Mouse (Mus musculus): ENCODE results near the gene Ace. TPM values are rescaled to one million over a fixed set of nuclear protein-coding genes. Genes with fewer than 3 reads are reported as not detected.

The Ace gene
- polyA plus RNA-seq, 1 experiment from 2014 or later = 1.3 TPM

- Histone ChIP-seq H3K9ac (no peak overlapping the region), H3K36me3 (no peaks in the 10 kb centered on the region), H3K4me3 (no peak overlapping the region), H3K27ac (no peak overlapping the region), H3K9me3 (replicated peaks) (no peaks in the 10 kb centered on the region), H3K27me3 (peaks cover 11% of the 10 kb centered on the region), H3K4me1 (no peaks in the 10 kb centered on the region), H3K4me2 (replicated peaks) (no peak overlapping the region)
- WGBS = 80% methylated on average over 3 of the region's 3 CpGs
- no peak for ATAC-seq (ENCODE audit: low FRiP score)
Measured at GRCm38 (mm10) chr11:105975050-105975449, 7.3 kb downstream of the Ace start.

- no peak overlapping the region for H3K27ac ChIP-seq
- H3K4me1 ChIP-seq = no peaks in the 10 kb centered on the region
- peaks cover 7% of the 10 kb centered on the region for H3K27me3 ChIP-seq
- H3K4me3 ChIP-seq = no peak overlapping the region
- no peak overlapping the region for H3K4me2 ChIP-seq (replicated peaks)
- WGBS = 92% methylated on average over 5 of the region's 5 CpGs
- no peak for ATAC-seq (ENCODE audit: low FRiP score)
- H3K9me3 ChIP-seq (replicated peaks) = no peaks in the 10 kb centered on the region
- H3K36me3 ChIP-seq = no peaks in the 10 kb centered on the region
- no peak overlapping the region for H3K9ac ChIP-seq
Measured at GRCm38 (mm10) chr11:105975636-105976035, 7.9 kb downstream of the Ace start.

DNA sequence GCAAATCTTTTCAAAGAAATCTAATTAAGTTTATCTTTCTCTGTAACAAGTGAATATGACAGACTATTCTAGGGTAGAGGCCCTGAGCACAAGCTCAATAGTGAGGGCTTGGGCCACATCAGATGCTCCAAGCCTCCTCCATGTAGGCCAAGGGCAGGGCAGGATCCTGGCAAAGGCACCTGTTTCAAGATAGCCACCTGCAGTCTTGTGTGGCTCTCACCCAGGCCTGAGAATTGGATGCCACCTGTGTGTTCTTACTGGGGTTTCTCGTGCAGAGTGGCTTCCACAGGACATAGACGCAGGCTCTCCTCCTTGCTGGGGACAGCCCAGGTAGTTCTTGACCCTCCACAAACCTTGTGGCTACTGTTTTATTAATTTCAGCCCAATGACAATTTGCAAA is 10.5 kb downstream of the Ace start:
- Histone ChIP-seq H3K9ac (no peak overlapping the region), H3K4me1 (no peaks in the 10 kb centered on the region), H3K27me3 (peaks cover 3% of the 10 kb centered on the region; the same call in 1 of the 2 replicates), H3K36me3 (no peaks in the 10 kb centered on the region), H3K4me3 (no peak overlapping the region), H3K27ac (no peak overlapping the region), H3K9me3 (replicated peaks) (no peaks in the 10 kb centered on the region), H3K4me2 (replicated peaks) (no peak overlapping the region)
- 85% methylated on average over 2 of the region's 2 CpGs for WGBS
- ATAC-seq (ENCODE audit: low FRiP score) = no peak

GRCm38 (mm10) chr11:105978634-105979033 is 10.9 kb downstream of the Ace start:
- no peak overlapping the region for H3K9ac ChIP-seq
- no peaks in the 10 kb centered on the region for H3K9me3 ChIP-seq (replicated peaks)
- no peaks in the 10 kb centered on the region for H3K4me1 ChIP-seq
- ATAC-seq (ENCODE audit: low FRiP score) = no peak
- no peaks in the 10 kb centered on the region for H3K36me3 ChIP-seq
- H3K4me3 ChIP-seq = no peak overlapping the region
- 69% methylated on average over 5 of the region's 5 CpGs for WGBS
- no peak overlapping the region for H3K4me2 ChIP-seq (replicated peaks)
- no peak overlapping the region for H3K27ac ChIP-seq
- H3K27me3 ChIP-seq = peaks cover 3% of the 10 kb centered on the region; the same call in 1 of the 2 replicates

DNA sequence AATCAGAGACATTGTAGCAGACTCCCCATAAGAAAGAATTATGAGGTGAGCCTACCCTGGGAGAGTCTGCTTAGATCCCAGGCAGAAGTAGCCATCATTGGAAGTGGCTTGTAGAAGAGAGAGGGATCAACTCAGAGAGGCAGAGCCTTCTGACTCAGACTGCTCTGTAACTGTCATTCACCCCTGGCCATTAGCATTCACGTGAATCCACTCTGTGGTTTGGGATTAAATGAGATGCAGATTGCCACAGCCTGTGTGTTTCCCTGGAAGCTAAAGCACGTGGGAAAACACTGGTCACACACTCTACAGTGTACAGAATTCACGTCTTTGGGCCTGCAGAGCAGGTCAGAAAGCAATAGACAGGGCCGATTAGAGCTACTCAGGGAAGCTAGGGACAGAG is 16.7 kb downstream of the Ace start:
- no peak overlapping the region for H3K27ac ChIP-seq
- H3K27me3 ChIP-seq = no peaks in the 10 kb centered on the region
- WGBS = 64% methylated on average over 4 of the region's 4 CpGs
- H3K4me1 ChIP-seq = peaks cover 8% of the 10 kb centered on the region; the same call in 1 of the 2 replicates
- no peak overlapping the region for H3K9ac ChIP-seq
- no peak for ATAC-seq (ENCODE audit: low FRiP score)
- H3K36me3 ChIP-seq = no peaks in the 10 kb centered on the region
- no peaks in the 10 kb centered on the region for H3K9me3 ChIP-seq (replicated peaks)
- no peak overlapping the region for H3K4me3 ChIP-seq
- H3K4me2 ChIP-seq (replicated peaks) = no peak overlapping the region

DNA sequence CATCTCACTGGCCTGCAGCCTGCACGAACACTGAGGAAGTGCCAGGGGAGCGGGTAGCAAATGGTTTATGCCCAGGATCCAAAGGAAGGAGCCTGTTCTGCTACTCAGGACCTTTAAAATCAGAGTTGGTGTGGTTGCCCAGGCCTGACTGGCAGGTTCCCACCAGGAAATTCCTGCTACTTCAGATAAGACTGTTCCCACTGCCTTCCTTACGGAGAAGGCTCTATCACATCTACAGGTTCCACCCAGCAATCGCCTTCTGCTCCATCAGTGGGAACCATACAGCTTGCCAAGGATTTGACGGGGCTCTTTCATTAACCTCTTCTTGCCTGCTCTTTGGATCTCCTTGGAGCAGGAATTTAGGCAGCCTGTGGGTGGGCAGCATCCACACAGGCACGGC is 19.7 kb downstream of the Ace start:
- 83% methylated on average over 6 of the region's 6 CpGs for WGBS
- ATAC-seq (ENCODE audit: low FRiP score) = no peak
- Histone ChIP-seq H3K27me3 (no peaks in the 10 kb centered on the region), H3K4me1 (peaks cover 8% of the 10 kb centered on the region; the same call in 1 of the 2 replicates), H3K9me3 (replicated peaks) (no peaks in the 10 kb centered on the region), H3K27ac (no peak overlapping the region), H3K4me2 (replicated peaks) (no peak overlapping the region), H3K36me3 (no peaks in the 10 kb centered on the region), H3K9ac (no peak overlapping the region), H3K4me3 (no peak overlapping the region)

- 75% methylated on average over 6 of the region's 6 CpGs for WGBS
- peaks cover 8% of the 10 kb centered on the region; the same call in 1 of the 2 replicates for H3K4me1 ChIP-seq
Measured at GRCm38 (mm10) chr11:105989446-105989845, 21.7 kb downstream of the Ace start.

GRCm38 (mm10) chr11:105990231-105990630 is 22.5 kb downstream of the Ace start:
- Histone ChIP-seq H3K4me3 (no peak overlapping the region), H3K4me1 (peaks cover 8% of the 10 kb centered on the region; the same call in 1 of the 2 replicates), H3K4me2 (replicated peaks) (no peak overlapping the region), H3K9ac (no peak overlapping the region), H3K9me3 (replicated peaks) (no peaks in the 10 kb centered on the region), H3K27me3 (no peaks in the 10 kb centered on the region), H3K36me3 (no peaks in the 10 kb centered on the region), H3K27ac (no peak overlapping the region)
- 73% methylated on average over 2 of the region's 2 CpGs for WGBS
- no peak for ATAC-seq (ENCODE audit: low FRiP score)

More at GRCm38 (mm10) chr11:105989446-105989845, 21.7 kb downstream of the Ace start:
- Histone ChIP-seq H3K27me3 (no peaks in the 10 kb centered on the region), H3K4me2 (replicated peaks) (no peak overlapping the region), H3K9me3 (replicated peaks) (no peaks in the 10 kb centered on the region), H3K36me3 (no peaks in the 10 kb centered on the region), H3K27ac (no peak overlapping the region), H3K4me3 (no peak overlapping the region), H3K9ac (no peak overlapping the region)
- ATAC-seq (ENCODE audit: low FRiP score) = no peak

DNA sequence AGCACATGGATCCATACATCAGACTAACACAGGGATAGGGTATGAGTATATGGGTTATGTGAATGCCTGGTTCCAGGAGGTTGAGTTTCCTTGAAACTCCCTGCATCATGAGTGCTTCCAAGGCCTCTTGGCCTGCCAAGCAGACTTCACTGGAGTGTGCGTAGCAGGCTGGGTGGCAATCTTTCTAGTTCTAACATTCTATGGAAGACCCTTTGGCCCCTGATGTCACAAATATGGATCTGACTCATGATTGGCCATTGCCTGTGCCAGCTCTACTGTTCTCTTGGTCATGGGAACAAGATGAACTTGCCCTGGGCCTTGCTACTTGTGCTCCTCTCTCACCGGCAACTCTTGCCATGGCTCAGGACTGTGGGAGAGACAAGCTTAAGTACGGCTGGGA is 26.6 kb downstream of the Ace start, which contains the start of gene Ace3:
Gene Ace3 (plus strand): TSS at position 301 of the 400 bp plus-strand sequence.
- 94% methylated on average over 3 of the region's 3 CpGs for WGBS
- no peaks in the 10 kb centered on the region for H3K36me3 ChIP-seq
- H3K4me1 ChIP-seq = peaks cover under 1% of the 10 kb centered on the region; the same call in 1 of the 2 replicates
- no peak within 1 kb of the TSS for H3K4me3 ChIP-seq
- H3K4me2 ChIP-seq (replicated peaks) = no peak within 1 kb of the TSS
- no peak for ATAC-seq (ENCODE audit: low FRiP score)
- no peak within 1 kb of the TSS for H3K9ac ChIP-seq
- no peaks in the 10 kb centered on the region for H3K9me3 ChIP-seq (replicated peaks)
- no peaks in the 10 kb centered on the region for H3K27me3 ChIP-seq
- no peak within 1 kb of the TSS for H3K27ac ChIP-seq

DNA sequence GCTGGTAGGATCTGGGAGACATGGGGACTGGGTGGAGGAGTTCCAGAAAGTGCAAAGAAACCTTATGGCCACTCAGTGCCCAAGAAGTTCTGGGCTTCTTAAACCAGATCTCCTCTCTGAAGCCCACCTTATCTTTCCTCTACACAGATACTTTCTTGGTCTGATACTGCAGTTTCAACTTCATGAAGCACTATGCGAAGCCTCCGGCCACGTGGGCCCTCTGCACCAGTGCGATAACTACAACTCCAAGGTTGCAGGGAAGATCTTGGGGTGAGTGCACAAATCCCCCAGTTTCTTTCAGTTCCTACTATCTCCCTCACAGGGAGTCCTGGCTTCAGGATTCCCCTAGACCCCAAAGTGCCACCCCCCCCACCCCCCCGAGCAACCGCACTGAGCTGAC is 32.3 kb downstream of the Ace start:
- H3K36me3 ChIP-seq = no peaks in the 10 kb centered on the region
- H3K4me2 ChIP-seq (replicated peaks) = no peak overlapping the region
- no peak overlapping the region for H3K4me3 ChIP-seq
- 94% methylated on average over 6 of the region's 6 CpGs for WGBS
- no peaks in the 10 kb centered on the region for H3K4me1 ChIP-seq
- H3K9ac ChIP-seq = no peak overlapping the region
- ATAC-seq (ENCODE audit: low FRiP score) = no peak
- H3K27ac ChIP-seq = no peak overlapping the region
- no peaks in the 10 kb centered on the region for H3K27me3 ChIP-seq
- H3K9me3 ChIP-seq (replicated peaks) = no peaks in the 10 kb centered on the region

DNA sequence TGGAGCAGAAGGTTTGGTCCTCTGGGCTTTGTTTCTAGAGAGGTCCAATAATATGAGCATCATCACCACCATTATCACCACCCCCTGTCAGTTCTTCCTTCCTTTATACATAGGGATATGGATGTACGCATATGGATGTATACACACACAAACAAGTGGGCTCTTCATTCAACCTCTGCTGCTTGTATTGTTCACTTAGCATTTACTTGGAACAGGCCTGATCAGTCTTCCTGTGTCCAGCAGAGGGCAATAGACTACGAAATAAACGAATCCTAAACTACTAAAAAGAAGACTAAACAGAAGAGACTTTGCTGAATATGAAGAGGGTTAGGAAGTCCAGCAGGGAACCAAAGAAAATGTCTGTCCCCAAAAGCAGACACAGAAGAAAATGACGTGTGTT is 34.0 kb downstream of the Ace start:
- ATAC-seq (ENCODE audit: low FRiP score) = no peak
- no peaks in the 10 kb centered on the region for H3K9me3 ChIP-seq (replicated peaks)
- no peak overlapping the region for H3K27ac ChIP-seq
- H3K36me3 ChIP-seq = no peaks in the 10 kb centered on the region
- H3K4me2 ChIP-seq (replicated peaks) = no peak overlapping the region
- H3K9ac ChIP-seq = no peak overlapping the region
- peaks cover 1% of the 10 kb centered on the region; the same call in 1 of the 2 replicates for H3K27me3 ChIP-seq
- H3K4me3 ChIP-seq = no peak overlapping the region
- 57% methylated on average over 4 of the region's 4 CpGs for WGBS
- H3K4me1 ChIP-seq = peaks cover 5% of the 10 kb centered on the region; the same call in 1 of the 2 replicates

- 86% methylated on average over 1 of the region's 1 CpGs for WGBS
- no peaks in the 10 kb centered on the region for H3K36me3 ChIP-seq
- ATAC-seq (ENCODE audit: low FRiP score) = no peak
- no peak overlapping the region for H3K9ac ChIP-seq
- H3K4me2 ChIP-seq (replicated peaks) = no peak overlapping the region
- H3K4me3 ChIP-seq = no peak overlapping the region
- no peak overlapping the region for H3K27ac ChIP-seq
- H3K27me3 ChIP-seq = peaks cover 16% of the 10 kb centered on the region
- no peaks in the 10 kb centered on the region for H3K9me3 ChIP-seq (replicated peaks)
- peaks cover 17% of the 10 kb centered on the region for H3K4me1 ChIP-seq
Measured at GRCm38 (mm10) chr11:106004576-106004975, 36.8 kb downstream of the Ace start.

GRCm38 (mm10) chr11:106005970-106006369 is 38.2 kb downstream of the Ace start:
- Histone ChIP-seq H3K36me3 (no peaks in the 10 kb centered on the region), H3K27ac (no peak overlapping the region), H3K9me3 (replicated peaks) (no peaks in the 10 kb centered on the region), H3K4me1 (peaks cover 19% of the 10 kb centered on the region), H3K4me3 (no peak overlapping the region), H3K27me3 (peaks cover 26% of the 10 kb centered on the region), H3K9ac (no peak overlapping the region), H3K4me2 (replicated peaks) (no peak overlapping the region)
- no peak for ATAC-seq (ENCODE audit: low FRiP score)
- 33% methylated on average over 5 of the region's 5 CpGs for WGBS
